Mouse (Mus musculus) hindbrain, embryonic 13.5 days (tissue): ENCODE results near the gene Oas1h. TPM values are rescaled to one million over a fixed set of nuclear protein-coding genes. Genes with fewer than 3 reads are reported as not detected.

Experiments
- ATAC-seq: fragments of 200-750 bp; cut with Nextera tagmentation; 2 replicates; pipeline ENCODE4 v1.8.0; 2017; ENCODE audit warnings: moderate TSS enrichment; ENCODE audit not compliant: low FRiP score
- H3K27ac ChIP-seq: fragments of 300-500 bp; sonication (generic); 2 replicates; pipeline ENCODE4 v1.5.1; 2015; ENCODE audit warnings: inconsistent platforms, mild to moderate bottlenecking, moderate library complexity
- H3K27me3 ChIP-seq: fragments of 300-500 bp; sonication (generic); 2 replicates; pipeline ENCODE4 v1.6.1; 2015; ENCODE audit warnings: mild to moderate bottlenecking, inconsistent platforms
- H3K36me3 ChIP-seq: fragments of 300-500 bp; sonication (generic); 2 replicates; pipeline ENCODE4 v1.6.1; 2015; ENCODE audit warnings: mild to moderate bottlenecking, inconsistent platforms
- H3K4me1 ChIP-seq: fragments of 300-500 bp; sonication (generic); replicated peaks from 2 replicates; pipeline ENCODE4 v1.6.1; 2015; ENCODE audit warnings: inconsistent platforms
- H3K4me2 ChIP-seq: fragments of 300-500 bp; sonication (generic); 2 replicates; pipeline ENCODE4 v1.6.1; 2015; ENCODE audit warnings: inconsistent platforms, mild to moderate bottlenecking, moderate library complexity
- H3K4me3 ChIP-seq: fragments of 300-500 bp; sonication (generic); 2 replicates; pipeline ENCODE4 v1.5.1; 2015; ENCODE audit warnings: mild to moderate bottlenecking, inconsistent platforms
- H3K9ac ChIP-seq: fragments of 300-500 bp; sonication (generic); 2 replicates; pipeline ENCODE4 v1.6.1; 2015; ENCODE audit warnings: mild to moderate bottlenecking, inconsistent platforms
- H3K9me3 ChIP-seq: fragments of 300-500 bp; sonication (generic); 2 replicates; pipeline ENCODE4 v1.6.1; 2016; ENCODE audit warnings: inconsistent platforms
- WGBS: fragments of 180-500 bp; shearing (Covaris S2); methylation state at CpG from one replicate; pipeline ENCODE4 v1.1.7; 2015; 5-methylcytosine and 5-hydroxymethylcytosine counted together
- polyA plus RNA-seq: library from polyadenylated mRNA; unstranded; fragments of >200 nt; fragmentation: Nextera tagmentation; extraction: Ambion mirVana; gene quantifications from 2 replicates; pipeline ENCODE4 v1.2.1, GENCODE M21; 2015

Gene Oas1h
- not detected in 2 replicates for polyA plus RNA-seq

- Histone ChIP-seq H3K27me3 (no peaks in the 10 kb centered on the region), H3K4me1 (no peaks in the 10 kb centered on the region), H3K27ac (no peak within 1 kb of the TSS), H3K9ac (no peak within 1 kb of the TSS), H3K4me3 (no peak within 1 kb of the TSS), H3K9me3 (no peaks in the 10 kb centered on the region), H3K36me3 (no peaks in the 10 kb centered on the region), H3K4me2 (no peak within 1 kb of the TSS)
- WGBS: 48% methylated on average over 4 of the region's 4 CpGs
- ATAC-seq: no peak
These were observed at the start of gene Oas1h for GRCm38 (mm10) chr5:120861121-120861520. TSS of gene Oas1h (plus strand) at chr5:120861421.

GRCm38 (mm10) chr5:120811951-120812819 lies 49.0 kb upstream of the Oas1h start, which contains the start of gene Oas1c:
TSS of gene Oas1c (minus strand) at chr5:120812514.
- Histone ChIP-seq H3K27ac (peak within 1 kb of the TSS; percentile 80), H3K4me1 (peaks cover 13% of the 10 kb centered on the region), H3K4me2 (peak within 1 kb of the TSS; percentile 56), H3K27me3 (no peaks in the 10 kb centered on the region), H3K9me3 (no peaks in the 10 kb centered on the region), H3K36me3 (no peaks in the 10 kb centered on the region), H3K9ac (peak within 1 kb of the TSS; percentile 65), H3K4me3 (peak within 1 kb of the TSS; percentile 26)
- WGBS: 7% methylated on average over 18 of the region's 18 CpGs
- ATAC-seq: peak; percentile 81

DNA sequence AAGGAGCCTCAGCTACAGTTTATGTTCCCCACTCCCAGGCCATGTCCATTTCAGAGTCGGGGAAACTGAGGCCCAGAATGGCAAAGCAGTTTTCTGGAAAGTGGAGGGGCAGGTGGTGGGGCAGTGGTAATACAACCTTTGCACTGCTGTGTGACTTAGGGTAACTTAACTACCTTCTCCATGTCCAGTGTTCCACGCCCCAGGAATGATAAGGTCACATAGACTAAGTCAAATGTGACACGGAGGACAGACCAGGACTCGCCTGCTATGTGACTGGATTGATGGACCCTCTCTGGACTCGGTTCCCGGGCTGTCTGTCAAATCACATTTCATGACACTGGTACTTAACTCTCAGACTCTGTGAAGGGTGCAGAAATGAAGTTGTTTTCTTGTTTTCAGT lies 48.2 kb upstream of the Oas1h start:
- no peaks in the 10 kb centered on the region for H3K27me3 ChIP-seq
- H3K4me1 ChIP-seq: peaks cover 13% of the 10 kb centered on the region
- no peak overlapping the region for H3K27ac ChIP-seq
- no peaks in the 10 kb centered on the region for H3K36me3 ChIP-seq
- WGBS: 86% methylated on average over 6 of the region's 6 CpGs
- 0 out of 2 replicates have a peak overlapping the region, but pooled peaks have one; percentile 65 for H3K9ac ChIP-seq
- no peaks in the 10 kb centered on the region for H3K9me3 ChIP-seq
- peak overlapping the region; percentile 56 for H3K4me2 ChIP-seq
- ATAC-seq: no peak
- no peak overlapping the region for H3K4me3 ChIP-seq

GRCm38 (mm10) chr5:120815949-120816348 lies 45.3 kb upstream of the Oas1h start:
- WGBS: 75% methylated on average over 3 of the region's 3 CpGs
- Histone ChIP-seq H3K9ac (no peak overlapping the region), H3K4me2 (no peak overlapping the region), H3K9me3 (peaks cover 11% of the 10 kb centered on the region), H3K27ac (no peak overlapping the region), H3K4me3 (no peak overlapping the region), H3K4me1 (peaks cover 13% of the 10 kb centered on the region), H3K27me3 (no peaks in the 10 kb centered on the region), H3K36me3 (no peaks in the 10 kb centered on the region)
- no peak for ATAC-seq

GRCm38 (mm10) chr5:120818999-120819398 lies 42.2 kb upstream of the Oas1h start:
- no peak for ATAC-seq
- H3K4me2 ChIP-seq: no peak overlapping the region
- no peak overlapping the region for H3K4me3 ChIP-seq
- no peaks in the 10 kb centered on the region for H3K27me3 ChIP-seq
- no peak overlapping the region for H3K9ac ChIP-seq
- no peak overlapping the region for H3K27ac ChIP-seq
- H3K4me1 ChIP-seq: no peaks in the 10 kb centered on the region
- peaks cover 11% of the 10 kb centered on the region for H3K9me3 ChIP-seq
- no peaks in the 10 kb centered on the region for H3K36me3 ChIP-seq

- H3K9me3 ChIP-seq: no peaks in the 10 kb centered on the region
- H3K4me2 ChIP-seq: no peak overlapping the region
- no peak for ATAC-seq
- peaks cover 6% of the 10 kb centered on the region; the same call in 1 of the 2 replicates for H3K4me1 ChIP-seq
- peaks cover 16% of the 10 kb centered on the region for H3K27me3 ChIP-seq
- H3K36me3 ChIP-seq: no peaks in the 10 kb centered on the region
- no peak overlapping the region for H3K27ac ChIP-seq
- no peak overlapping the region for H3K9ac ChIP-seq
- 91% methylated on average over 4 of the region's 4 CpGs for WGBS
- no peak overlapping the region for H3K4me3 ChIP-seq
These were observed 30.2 kb upstream of the Oas1h start for GRCm38 (mm10) chr5:120831031-120831430.

DNA sequence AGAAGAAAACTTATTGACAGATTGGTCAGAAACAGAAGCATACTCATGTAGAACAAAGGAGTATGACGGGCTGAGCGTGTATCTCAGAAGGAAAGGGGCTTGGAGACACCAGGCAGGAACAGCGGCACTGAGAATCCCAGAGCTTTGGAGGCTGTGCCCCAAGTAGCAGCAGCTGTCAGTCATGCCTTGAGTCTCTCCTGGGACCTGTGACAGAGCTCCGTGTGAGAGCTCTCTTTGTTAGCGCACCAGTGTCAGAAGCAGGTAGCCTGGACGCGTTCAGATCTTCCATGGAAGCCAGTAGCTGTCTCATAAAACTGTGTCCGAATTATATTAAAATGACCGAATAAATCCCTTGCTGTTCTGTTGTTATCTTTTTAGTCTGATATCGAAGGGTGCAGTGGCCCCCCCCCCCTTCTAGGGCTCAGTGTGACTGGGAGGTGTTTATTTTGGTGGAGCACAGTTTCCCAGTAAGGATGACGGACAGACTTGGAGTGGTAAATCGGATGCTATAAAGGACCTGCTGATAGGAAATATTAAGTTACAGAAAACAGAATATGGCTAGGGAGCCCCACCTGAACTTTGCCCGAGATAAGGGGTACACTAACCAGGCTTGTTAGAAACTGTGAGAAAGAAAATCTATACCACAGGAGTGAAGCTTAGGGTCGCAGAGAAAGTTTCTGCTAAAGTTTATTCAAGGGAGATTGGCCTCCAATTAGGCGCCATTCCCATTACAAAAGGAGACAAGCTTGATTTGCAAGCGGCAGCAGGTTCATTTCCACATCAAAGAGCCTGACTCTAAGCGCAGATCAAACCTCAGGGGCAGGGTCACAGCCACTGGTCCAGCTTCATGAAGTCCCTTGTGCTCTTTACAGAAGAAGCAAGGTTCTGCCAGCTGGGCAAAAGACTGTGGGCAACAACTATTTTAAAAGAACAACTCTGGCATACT lies 27.6 kb upstream of the Oas1h start:
- WGBS: 17% methylated on average over 17 of the region's 17 CpGs
- H3K27ac ChIP-seq: no peak overlapping the region
- ATAC-seq: no peak
- H3K9ac ChIP-seq: peak overlapping the region; percentile 53; the same call in 1 of the 2 replicates
- peak overlapping the region; percentile 33; the same call in 1 of the 2 replicates for H3K4me2 ChIP-seq
- no peaks in the 10 kb centered on the region for H3K9me3 ChIP-seq
- H3K4me3 ChIP-seq: no peak overlapping the region
- H3K4me1 ChIP-seq: peaks cover 6% of the 10 kb centered on the region; the same call in 1 of the 2 replicates
- H3K27me3 ChIP-seq: peaks cover 27% of the 10 kb centered on the region
- H3K36me3 ChIP-seq: no peaks in the 10 kb centered on the region

GRCm38 (mm10) chr5:120836731-120837585 lies 24.3 kb upstream of the Oas1h start:
- no peak overlapping the region for H3K4me3 ChIP-seq
- no peak overlapping the region for H3K9ac ChIP-seq
- ATAC-seq: no peak
- H3K9me3 ChIP-seq: no peaks in the 10 kb centered on the region
- H3K36me3 ChIP-seq: no peaks in the 10 kb centered on the region
- peaks cover 30% of the 10 kb centered on the region for H3K27me3 ChIP-seq
- no peak overlapping the region for H3K4me2 ChIP-seq
- H3K27ac ChIP-seq: no peak overlapping the region
- peaks cover 6% of the 10 kb centered on the region; the same call in 1 of the 2 replicates for H3K4me1 ChIP-seq
- WGBS: 7% methylated on average over 8 of the region's 8 CpGs

DNA sequence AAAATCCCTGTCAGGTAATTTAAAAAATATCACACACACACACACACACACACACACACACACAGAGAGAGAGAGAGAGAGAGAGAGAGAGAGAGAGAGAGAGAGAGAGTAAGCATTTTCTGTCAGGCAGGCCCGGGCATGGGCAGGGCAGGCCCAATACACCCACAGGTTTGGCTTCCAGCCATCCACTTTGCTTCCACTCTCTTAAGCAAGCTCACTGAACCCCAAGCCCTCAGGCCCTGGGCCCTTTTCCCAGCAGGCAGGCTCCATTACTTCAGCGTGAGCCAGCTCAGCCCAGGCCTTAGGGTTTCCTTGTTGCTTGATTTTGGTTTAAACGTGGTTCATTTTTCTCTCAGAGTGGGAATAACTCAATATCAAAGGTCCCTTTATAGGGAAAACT lies 16.5 kb upstream of the Oas1h start:
- ATAC-seq: no peak
- no peak overlapping the region for H3K9ac ChIP-seq
- no peaks in the 10 kb centered on the region for H3K9me3 ChIP-seq
- no peaks in the 10 kb centered on the region for H3K36me3 ChIP-seq
- WGBS: 79% methylated on average over 3 of the region's 3 CpGs
- H3K4me1 ChIP-seq: no peaks in the 10 kb centered on the region
- 0 out of 2 replicates have a peak, but pooled peaks cover 6% of the 10 kb centered on the region for H3K27me3 ChIP-seq
- no peak overlapping the region for H3K27ac ChIP-seq
- no peak overlapping the region for H3K4me2 ChIP-seq
- no peak overlapping the region for H3K4me3 ChIP-seq

DNA sequence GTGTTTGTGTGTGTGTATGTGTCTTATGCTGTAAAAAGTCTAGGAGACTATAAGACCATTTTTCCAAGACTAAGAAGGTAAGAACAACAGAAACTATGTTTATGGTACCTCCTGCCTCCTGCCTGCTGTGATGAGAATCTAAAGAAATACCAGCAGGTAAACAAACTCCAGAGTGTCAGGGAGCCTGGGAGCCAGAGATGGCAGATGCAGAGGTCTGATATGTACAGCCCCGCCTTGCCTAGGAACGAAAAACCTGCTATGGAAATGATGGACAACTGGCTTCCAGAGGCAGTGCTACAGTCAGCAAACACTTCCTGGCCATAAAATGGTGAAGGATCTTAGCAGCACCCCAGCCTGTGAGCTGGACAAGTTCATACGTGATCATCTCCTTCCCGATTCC lies 14.2 kb upstream of the Oas1h start, which contains the start of gene Oas1f:
TSS of gene Oas1f (plus strand) at position 301 of the 400 bp plus-strand sequence.
- H3K9me3 ChIP-seq: no peaks in the 10 kb centered on the region
- H3K36me3 ChIP-seq: no peaks in the 10 kb centered on the region
- no peak within 1 kb of the TSS for H3K9ac ChIP-seq
- ATAC-seq: no peak
- H3K4me1 ChIP-seq: no peaks in the 10 kb centered on the region
- 0 out of 2 replicates have a peak, but pooled peaks cover 3% of the 10 kb centered on the region for H3K27me3 ChIP-seq
- no peak within 1 kb of the TSS for H3K4me2 ChIP-seq
- no peak within 1 kb of the TSS for H3K27ac ChIP-seq
- H3K4me3 ChIP-seq: no peak within 1 kb of the TSS
- 84% methylated on average over 4 of the region's 4 CpGs for WGBS

GRCm38 (mm10) chr5:120849601-120850136 lies 11.6 kb upstream of the Oas1h start:
- H3K4me3 ChIP-seq: no peak overlapping the region
- WGBS: 70% methylated on average over 3 of the region's 3 CpGs

More at GRCm38 (mm10) chr5:120849601-120850136, 11.6 kb upstream of the Oas1h start:
- Histone ChIP-seq H3K27me3 (0 out of 2 replicates have a peak, but pooled peaks cover 3% of the 10 kb centered on the region), H3K4me1 (no peaks in the 10 kb centered on the region), H3K36me3 (no peaks in the 10 kb centered on the region), H3K27ac (no peak overlapping the region), H3K9ac (no peak overlapping the region), H3K9me3 (peaks cover 13% of the 10 kb centered on the region), H3K4me2 (no peak overlapping the region)
- no peak for ATAC-seq
